Mouse (Mus musculus) spleen, postnatal 36 days (tissue): ENCODE measurements around the gene Cfd.

Experiments
- DNase-seq, 2 experiments: peaks; one replicate each; pipeline ENCODE4 v3.0.0; 2022; ENCODE audit warnings: low spot score in 2 of 2, mixed read lengths in 1 of 2

Gene Cfd

GRCm38 (mm10) chr10:79886054-79886453 lies 4.6 kb upstream of the Cfd start, which contains the start of gene Elane:
Elane (plus strand) TSS chr10:79886247.
- DNase-seq = no peak

GRCm38 (mm10) chr10:79886611-79887010 lies 4.0 kb upstream of the Cfd start:
- no peak for DNase-seq

GRCm38 (mm10) chr10:79889386-79889785 lies 1.3 kb upstream of the Cfd start:
- no peak for DNase-seq

DNA sequence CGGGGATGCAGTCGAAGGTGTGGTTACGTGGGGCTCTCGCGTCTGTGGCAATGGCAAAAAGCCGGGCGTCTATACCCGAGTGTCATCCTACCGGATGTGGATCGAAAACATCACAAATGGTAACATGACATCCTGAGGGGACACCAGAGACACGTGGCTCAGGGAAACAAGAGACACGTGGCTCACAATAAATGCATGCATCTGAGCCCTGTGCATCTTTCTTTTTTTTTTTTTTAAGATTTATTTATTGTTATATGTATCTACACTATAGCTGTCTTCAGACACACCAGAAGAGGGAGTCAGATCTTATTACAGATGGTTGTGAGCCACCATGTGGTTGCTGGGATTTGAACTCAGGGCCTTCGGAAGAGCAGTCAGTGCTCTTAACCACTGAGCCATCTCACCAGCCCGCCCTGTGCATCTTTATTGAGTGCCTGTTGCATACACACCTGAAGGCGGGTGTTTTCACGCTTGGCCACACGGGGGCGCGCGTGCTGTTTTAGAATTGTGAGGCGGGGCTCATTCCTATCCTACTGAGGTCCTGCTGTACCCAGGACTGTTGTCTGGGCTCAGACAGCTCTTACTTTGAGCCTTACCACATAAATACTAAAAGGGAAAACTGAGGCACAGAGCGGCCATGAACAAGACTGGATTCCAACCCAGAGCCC lies 1.9 kb downstream of the Cfd start:
- DNase-seq = peak; percentile 70 to 79

DNA sequence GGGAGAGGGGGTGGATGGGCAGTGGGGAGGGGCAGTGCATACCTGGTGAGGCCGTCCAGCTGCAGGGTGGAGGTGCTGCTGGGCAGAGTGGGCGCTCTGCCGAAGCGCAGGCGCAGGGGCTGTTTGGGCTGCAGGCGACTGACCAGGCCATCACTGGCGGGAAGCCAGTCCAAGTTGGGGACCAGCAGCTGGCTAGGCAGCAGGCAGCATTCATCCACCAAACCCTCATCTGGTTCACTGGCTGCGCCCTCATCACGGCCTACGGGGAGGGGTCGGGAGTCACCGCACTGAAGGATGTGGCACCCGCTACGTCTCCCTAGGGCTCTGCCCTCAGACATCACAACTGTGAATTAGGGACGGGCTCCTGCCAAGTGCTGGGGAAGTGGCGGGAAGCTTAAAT lies 5.7 kb downstream of the Cfd start:
- no peak for DNase-seq

GRCm38 (mm10) chr10:79896814-79897213 lies 6.2 kb downstream of the Cfd start:
- DNase-seq = no peak

DNA sequence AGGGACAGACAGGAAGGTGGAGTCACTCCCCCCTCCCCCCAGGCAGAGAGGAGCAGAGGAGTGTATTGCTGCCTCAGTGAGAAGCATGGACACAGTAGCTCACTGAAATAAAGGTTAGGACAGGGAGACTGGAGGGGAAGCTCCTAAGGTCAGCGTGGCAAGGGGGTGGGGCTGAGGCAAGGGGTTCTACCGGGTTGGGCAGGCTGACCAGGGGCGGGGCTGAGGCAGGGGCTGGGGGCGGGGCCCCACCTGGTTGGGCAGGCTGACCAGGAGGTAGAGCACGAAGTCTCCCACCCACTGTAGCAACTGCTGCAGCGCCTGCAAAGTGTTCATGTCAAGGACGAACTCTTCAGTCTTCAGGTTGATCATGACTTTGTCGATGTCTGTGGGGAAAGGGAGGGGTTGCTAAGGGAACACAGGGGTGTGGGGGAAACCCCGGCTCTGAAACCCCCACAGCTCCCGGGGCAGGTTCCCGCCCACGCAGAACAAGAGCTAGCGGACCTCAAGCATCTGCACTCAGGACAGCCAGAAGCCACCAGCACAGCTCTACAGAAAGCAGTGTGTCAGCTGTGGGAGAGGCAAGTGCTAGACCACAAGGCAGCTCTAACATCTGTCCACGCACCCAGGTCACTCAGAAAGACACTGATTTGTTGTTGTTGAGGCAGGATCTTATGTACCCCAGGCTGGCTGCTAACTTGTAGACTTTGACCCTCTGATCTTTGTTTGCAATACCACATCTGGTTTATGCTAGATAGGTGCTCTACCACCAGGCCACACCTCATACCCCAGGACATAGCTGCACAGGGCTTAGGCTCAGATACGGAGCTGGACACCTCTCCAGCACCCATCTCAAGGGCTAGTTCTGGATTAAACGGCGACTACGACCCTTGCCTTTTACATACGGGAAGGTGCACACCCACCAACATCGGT lies 6.9 kb downstream of the Cfd start:
- peak; percentile 51 to 56 for DNase-seq

DNA sequence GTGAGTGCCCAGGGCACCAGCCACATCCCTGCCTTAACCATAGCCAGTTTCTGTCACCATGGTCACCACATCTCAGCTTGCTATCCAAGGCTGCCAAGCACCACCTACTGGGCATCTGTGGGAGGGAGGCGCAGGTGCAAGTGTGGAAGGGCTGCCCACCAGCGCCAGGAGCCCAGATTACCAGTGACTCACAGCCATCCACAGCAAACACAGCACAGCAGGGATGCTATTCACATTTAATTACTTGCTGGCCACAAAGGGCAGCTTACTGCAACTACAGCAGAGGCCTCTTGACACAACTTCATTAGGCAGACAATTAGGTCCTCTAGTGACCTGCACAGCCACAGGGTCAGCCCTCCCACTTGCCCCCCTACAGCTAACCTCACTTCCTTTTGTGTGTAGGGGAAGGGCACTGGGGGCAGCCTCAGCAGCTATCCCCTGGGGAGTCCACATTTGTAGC lies 10.3 kb downstream of the Cfd start:
- DNase-seq = no peak

DNA sequence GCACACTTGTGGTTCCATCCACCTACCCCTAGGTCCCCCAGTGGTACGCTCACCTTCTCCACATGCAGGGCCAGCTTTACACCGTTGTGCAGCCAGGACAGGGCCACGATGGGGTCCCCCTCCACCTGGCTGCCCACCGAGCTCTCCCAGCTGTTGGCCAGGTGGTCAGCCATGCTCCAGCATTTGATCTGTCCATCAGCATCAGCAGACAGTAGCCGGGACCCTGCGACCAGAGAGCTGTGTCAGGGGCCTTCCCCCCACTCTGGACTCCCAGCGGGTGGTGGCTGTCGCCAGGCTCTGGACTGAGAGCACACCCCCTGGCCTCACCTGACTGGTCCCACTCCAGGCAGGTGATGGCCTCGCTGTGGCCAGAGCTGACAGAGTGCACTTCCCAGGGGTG lies 16.1 kb downstream of the Cfd start:
- no peak for DNase-seq

DNA sequence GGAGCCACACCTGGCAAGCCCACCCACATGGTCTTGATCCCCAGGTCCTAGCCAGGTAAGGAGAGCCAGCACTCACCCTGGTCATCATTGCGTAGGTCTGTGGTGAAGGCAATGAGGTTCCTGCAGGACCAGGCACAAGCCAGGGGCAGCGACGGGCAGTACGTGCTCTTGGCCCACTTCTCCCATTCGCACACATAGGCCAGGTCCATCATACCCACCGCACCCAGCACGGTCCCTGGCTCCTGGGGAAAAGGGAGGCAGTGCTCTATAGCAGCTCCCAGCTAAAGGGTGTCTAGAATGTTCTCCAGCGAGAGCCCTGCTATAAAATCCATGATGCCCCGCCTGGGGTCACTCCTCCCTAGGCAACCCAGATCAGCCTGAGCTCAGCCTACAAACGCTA lies 16.8 kb downstream of the Cfd start:
- DNase-seq = no peak

DNA sequence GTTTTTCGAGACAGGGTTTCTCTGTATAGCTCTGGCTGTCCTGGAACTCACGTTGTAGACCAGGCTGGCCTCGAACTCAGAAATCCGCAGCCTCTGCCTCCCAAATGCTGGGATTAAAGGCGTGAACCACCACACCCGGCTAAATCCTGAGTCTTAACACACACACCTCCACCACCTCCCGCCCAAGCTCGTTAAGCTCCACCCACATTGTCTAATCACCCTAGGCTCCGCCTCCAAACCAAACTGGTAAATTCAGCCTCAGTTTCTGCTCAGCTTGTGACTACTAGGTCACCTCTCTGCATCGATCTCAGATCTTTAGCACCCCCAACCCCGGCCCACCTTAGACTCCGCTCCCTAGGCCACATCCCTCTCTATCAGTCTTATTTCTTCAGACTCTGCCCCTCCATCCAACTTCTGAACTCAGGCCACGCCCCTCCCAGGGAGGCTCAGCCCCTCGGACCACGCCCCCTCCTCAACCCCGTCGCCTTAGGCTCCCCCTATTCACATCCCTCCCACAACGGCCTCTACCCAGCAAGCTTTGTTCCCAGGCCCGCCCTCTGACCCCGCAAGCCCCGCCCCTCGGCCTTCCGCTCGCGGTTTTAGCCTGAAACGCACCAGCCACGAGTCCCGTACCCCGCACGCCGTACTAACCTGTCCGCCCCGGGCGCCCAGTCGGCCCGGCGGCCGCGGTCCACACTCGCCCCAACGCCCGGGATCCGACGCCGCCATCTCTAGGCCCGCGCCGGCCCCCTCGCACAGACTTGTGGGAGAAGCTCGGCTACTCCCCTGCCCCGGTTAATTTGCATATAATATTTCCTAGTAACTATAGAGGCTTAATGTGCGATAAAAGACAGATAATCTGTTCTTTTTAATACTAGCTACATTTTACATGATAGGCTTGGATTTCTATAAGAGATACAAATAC lies 17.8 kb downstream of the Cfd start, which contains the start of gene Med16:
Gene Med16 (minus strand): TSS at position 757 of the 925 bp plus-strand sequence.
- peak; percentile 96 for DNase-seq

DNA sequence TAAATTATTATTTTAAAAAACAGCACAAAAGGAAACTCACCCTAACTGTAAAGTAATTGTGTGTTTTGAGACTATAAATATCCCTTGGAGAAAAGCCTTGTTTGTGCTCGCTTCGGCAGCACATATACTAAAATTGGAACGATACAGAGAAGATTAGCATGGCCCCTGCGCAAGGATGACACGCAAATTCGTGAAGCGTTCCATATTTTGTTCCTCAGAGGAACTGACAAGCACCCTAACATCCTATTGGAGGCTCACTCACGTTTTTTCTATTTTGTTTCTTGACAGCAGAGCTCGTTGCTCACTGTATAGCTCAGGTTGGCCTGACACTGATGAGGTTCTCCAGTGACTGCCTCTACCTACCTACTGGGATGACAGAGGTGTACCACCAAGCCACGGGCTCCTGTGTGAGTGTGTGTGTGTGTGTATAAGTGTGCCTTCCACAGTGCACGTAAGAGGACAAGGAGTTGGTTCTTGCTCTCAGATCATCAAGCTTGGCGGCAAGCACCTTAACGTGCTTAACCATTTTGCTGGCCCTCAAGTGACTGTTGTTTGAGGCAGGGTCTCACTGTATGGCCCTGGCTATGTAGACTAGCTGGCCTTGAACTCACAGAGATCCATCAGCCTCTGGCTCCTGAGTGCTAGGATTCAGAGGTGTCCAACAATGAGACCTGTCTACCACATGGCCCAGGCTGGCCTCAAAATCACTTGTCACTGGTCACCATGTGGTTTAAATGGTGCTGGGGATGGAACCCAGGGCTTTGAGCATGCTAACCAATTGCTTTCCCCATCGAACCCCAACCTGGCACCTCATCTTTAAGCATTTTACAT lies 18.7 kb downstream of the Cfd start:
- peak; percentile 47 to 62 for DNase-seq

DNA sequence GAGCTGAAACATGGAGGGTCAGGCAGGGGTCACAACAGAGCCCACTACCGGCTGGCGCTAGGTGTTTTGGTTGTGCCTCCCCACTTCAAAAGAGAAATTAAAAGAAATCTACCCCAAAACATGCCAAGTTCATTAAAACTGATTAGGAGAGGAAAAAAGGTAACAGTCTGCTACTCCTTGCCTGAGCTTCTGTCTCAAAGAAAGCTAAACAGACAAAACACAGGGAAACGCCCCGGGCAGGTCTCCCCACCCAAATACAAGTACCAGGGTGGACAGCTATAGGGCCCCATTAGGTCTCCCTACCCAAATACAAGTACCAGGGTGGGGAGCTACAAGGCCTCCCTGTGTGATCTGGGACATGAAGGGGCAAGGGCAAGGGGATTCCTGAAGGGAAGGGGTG lies 19.9 kb downstream of the Cfd start, which contains the start of gene Gm26602:
Gene Gm26602 (plus strand): TSS at position 301 of the 400 bp plus-strand sequence.
- no peak for DNase-seq

DNA sequence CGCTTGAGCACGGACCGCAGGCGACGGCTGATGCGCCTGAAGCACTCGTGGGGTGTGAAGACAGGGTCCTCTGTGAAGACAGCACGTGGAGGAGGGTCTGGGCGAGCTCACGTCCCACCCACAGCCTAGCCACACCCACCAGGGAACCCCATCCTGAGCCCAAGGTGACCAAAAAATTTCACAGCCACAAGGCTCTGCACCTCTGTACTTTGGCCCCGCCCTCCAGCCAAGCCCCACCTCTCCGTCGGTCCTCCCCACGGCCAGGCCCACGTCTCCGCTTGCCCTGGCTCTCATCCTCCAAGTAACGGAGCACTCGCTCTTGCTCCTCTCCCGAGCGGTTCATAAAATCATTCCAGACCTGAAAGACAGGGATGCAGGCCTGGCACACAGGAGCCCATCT lies 21.8 kb downstream of the Cfd start:
- DNase-seq = no peak

- no peak for DNase-seq
Measured at GRCm38 (mm10) chr10:79914131-79914947, 23.7 kb downstream of the Cfd start.

DNA sequence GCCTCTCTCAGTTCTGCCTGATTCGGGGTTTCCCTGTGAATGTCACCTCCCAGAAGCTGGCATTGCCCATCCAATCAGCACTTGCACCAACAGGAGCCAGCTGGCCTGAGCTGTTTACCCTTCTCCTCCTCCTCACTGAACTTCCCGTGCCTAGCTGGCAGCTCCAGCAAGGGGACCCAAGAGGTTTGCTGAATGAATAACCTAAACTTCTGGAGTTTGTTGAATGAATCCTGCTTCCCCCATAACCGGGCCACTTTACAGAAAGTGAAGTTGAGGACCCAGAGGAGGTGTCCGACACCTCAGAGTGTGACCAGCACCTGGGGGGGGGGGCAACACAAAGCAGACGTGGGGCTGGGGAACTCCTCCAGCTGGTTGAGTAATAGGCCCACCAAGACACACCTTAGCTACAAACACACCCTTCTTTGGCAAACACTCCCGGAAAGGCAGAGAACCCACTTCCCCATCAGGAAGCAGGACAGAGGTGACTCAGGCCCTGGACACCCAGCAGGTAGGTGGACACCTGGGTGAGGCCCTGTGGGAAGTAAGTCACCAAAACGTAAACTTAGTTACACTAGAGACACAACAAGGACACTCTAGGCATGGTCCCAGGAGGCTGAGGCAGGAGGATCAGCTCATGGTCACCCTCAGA lies 24.4 kb downstream of the Cfd start:
- DNase-seq = no peak

DNA sequence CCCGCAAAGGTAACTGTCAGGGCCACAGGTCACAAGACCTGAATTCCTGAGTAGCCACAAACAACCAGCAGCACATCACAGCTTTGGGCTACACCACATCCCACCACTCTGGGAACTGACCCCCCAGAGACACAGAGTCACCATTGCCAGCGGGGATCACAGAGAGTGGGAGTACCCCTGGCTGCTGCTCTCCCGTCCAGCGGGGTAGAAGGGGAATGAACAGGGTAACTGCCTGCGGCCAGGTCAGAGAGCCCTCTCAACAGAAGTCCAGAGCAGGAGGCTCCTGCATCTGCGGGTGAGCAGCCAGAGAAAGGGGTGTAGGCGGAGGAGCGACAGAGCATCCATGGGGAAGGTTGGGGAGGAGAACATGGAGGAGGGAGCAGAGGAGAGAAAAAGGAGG lies 25.4 kb downstream of the Cfd start:
- no peak for DNase-seq

GRCm38 (mm10) chr10:79916808-79917531 lies 26.3 kb downstream of the Cfd start, which contains the start of gene Kiss1r:
Kiss1r (plus strand) TSS chr10:79916971.
- peak; percentile 85 to 87 for DNase-seq
